Mouse (Mus musculus) T-helper 1 cell (primary cell): ENCODE measurements around the gene Fndc3a.

ENCODE experiments used
- in situ Hi-C: fragments of 300-600 bp; cut with MboI, MseI; formaldehyde crosslinking; loops from one replicate; pipeline ENCODE4 v1.15.1; 2025; ENCODE audit warnings: high pct_unique_total_duplicates

Gene Fndc3a

DNA sequence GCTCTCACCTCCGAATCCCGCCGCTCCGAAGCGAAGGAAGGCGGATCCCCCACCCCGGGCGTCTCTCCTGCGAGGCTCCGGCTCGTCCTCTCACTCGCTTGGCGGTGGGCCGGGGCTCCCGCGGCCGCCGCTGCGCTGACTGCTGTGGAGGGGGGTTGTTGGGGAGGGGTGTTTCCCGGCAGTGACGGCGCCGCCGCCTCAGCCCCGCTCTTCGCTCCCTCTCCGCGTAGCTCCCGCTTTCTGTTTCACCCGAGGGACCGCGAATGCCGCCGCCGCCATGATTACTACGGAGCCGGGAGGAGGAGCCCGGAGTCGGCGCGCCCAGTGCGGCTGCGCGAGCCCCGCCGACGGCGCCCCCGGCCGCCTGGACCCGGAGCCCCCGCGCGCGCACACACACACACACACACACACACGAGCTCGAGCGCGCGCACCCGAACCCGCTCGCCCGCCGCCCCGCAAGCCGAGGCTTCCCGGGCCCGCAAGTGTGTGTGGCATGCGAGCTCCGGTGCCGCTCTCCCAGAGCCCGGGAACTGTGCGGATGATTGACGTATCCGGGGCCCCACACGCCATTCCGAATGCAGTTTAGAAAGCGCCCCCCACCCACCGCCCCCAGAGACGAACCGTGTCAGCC, at the start of gene Fndc3a:
TSS of gene Fndc3a (minus strand) at position 294 of the 631 bp plus-strand sequence.
- in situ Hi-C loops = loop anchor here (5.0 kb wide), 1 partner anchor 102 kb away; no protein-coding TSS in a partner anchor

- in situ Hi-C loops = no loop called here
Measured at GRCm38 (mm10) chr14:72752893-72753292, 43.1 kb upstream of the Fndc3a start.

- in situ Hi-C loops = no loop called here
Measured at GRCm38 (mm10) chr14:72750426-72751182, 40.8 kb upstream of the Fndc3a start.

- in situ Hi-C loops = no loop called here
Measured at GRCm38 (mm10) chr14:72748331-72748730, 38.5 kb upstream of the Fndc3a start.

DNA sequence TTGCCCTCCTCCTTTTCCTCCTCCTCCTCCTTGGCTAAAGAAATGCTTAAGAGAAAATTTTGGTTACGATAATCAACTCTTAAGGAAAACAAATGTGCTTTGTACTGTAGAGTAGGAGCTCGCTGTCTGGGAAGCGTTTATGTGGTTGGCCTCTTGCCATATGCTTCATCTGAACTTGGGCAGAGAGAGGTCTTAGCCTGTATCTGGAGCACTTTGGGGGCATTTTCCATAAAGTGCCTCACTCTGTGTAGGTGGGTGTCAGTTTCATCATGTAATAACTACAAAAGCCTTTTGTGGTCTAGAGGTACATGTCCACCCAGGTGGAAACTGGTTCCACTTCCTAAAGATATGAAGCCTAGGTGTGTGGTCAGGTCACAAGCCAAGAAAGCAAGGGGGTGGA, 31.9 kb upstream of the Fndc3a start:
- in situ Hi-C loops = no loop called here

DNA sequence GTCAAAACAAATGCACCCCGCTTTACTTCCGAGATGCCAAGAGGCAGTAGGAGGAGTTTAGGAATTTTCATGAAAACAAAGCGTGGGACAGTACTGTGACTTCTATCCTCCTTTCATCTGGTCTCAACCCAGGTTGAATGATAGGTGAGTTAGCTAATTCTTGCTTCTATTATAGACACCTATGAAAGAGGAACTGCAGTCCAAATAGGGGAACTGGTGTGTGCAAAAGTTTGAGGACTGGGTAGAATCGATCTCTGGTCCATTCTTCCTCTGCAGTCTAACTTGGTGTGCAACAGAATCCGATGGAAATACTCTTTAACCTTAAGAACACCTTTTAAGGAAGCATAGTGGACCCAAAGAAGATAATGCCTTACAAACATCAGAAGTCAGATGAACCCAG, 30.5 kb upstream of the Fndc3a start:
- in situ Hi-C loops = no loop called here

DNA sequence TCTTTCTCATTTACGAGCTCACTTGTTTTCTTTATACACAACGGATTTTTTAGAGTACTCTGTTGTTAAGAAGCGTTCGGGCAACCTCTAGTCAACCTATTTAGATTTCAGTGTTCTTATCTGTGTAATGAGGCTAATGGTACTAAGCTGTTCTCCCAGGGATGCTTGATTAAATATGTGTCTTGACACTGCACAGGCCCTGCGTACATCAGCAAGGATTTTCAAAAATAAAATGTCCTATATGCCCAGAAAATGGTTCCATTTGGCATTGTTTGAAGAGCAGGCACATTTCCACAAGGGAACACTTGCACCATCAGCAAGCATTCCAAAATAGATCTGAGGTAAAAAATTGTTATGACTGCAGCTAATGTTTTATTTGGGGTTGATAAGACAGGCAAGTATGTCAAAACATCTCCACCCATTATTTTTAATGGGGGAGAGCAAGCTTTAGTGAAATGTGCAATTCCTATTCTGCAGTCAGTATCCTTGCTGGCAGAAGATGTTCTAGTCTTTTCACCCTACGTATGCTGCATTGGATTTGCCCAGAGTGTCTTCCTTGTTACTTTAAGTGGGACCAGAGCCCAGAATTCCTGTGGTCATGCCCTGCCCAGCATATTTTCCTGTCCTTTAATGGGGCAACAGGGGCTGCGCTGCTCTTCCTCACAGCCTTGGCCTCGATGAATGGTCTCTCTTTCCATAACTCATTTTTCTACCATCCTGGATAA, 29.8 kb upstream of the Fndc3a start:
- in situ Hi-C loops = no loop called here

DNA sequence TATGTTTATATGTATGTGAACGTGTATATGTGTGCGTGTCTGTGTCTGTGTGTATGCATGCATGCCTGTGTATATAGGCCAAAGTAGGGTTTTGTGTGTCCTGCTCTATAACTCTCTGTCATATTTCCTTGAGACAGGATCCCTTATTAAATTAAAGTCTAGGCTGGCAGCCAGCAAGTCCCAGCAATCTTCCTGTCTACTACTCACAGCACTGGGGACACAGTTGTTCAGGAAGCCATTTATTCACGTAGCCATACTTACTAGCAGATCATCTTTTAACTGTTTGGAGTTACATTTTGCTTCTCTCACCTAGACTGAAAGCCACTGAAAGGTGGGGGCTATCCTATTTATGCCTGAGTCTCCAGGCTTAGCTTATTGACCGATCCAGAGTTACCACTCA, 29.0 kb upstream of the Fndc3a start:
- in situ Hi-C loops = no loop called here

DNA sequence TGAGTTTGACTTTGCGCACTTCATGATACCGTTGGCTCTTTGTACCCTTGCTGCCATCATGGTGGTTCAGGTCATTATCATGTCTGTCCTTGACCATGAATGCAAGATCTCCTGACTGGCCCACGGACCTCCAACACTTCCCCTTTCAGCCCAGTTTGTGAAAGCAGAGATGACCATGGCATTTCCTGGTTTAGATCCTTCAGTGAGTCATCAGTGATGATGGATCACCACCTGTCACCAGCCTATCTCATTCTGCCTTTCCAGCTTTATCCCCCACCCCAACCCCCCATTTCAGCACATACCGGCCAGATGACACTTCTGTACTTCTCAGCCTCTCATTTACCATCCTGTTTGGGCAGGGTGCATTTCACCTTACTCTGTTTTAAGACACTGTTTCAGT, 28.4 kb upstream of the Fndc3a start:
- in situ Hi-C loops = no loop called here

- in situ Hi-C loops = no loop called here
Measured at GRCm38 (mm10) chr14:72725865-72726264, 16.1 kb upstream of the Fndc3a start.

- in situ Hi-C loops = no loop called here
Measured at GRCm38 (mm10) chr14:72722274-72723053, 12.7 kb upstream of the Fndc3a start.

DNA sequence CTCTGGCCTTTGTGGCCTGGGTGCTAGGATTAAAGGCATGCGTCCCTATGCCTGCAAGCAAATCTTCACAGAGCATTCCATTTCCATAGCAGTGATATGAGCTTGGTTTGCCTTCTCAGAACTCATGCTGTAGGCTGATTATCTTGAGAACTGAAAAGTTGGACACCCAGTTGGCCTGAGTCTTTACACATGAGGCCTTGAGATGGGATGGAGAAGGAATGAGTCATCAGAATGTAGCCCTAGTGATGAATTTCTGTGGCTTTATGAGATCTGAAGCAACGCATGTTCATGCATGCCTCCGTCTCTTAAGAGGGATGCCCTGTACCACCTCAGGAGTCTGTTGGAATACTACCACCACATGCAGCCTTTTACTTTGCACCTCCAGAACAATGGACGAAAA, 6.4 kb upstream of the Fndc3a start:
- in situ Hi-C loops = no loop called here

- in situ Hi-C loops = loop anchor here (5.0 kb wide), 1 partner anchor 101 kb away; no protein-coding TSS in a partner anchor
Measured at GRCm38 (mm10) chr14:72711130-72711529, 1.3 kb upstream of the Fndc3a start.

DNA sequence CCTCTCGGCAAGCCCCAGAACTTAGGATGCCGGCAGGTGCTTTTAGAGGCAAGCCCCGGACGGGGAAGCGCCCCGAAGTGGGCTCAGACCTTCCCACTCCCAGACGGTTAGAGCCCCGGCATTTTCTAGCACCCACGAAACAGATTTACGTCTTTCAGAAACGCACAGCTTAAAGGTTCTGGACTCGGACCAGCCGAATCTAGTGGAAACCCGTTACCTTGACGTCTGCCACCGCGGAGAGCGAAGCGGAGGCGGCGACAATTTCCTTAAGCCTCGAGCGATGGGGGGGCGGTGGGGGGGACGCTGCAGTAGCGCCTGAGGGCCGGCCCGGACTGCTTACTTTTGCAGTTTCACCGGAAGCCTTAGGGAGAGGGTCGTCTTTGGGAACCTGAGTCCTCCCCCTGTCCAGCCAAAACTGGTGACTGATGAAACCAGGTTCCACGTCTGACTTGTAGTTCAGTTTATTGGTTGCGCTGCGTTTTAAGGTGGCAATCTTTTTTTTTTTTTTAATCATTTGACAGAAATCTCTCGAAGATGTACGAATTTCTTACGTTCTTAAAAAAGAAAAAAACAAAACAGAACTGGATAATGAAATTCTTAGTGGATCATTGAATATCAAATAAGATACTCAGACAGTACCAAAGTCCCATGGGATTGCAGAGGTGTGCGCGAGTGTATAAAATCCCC, 681 bp upstream of the Fndc3a start:
- in situ Hi-C loops = loop anchor here (5.0 kb wide), 1 partner anchor 102 kb away; no protein-coding TSS in a partner anchor

DNA sequence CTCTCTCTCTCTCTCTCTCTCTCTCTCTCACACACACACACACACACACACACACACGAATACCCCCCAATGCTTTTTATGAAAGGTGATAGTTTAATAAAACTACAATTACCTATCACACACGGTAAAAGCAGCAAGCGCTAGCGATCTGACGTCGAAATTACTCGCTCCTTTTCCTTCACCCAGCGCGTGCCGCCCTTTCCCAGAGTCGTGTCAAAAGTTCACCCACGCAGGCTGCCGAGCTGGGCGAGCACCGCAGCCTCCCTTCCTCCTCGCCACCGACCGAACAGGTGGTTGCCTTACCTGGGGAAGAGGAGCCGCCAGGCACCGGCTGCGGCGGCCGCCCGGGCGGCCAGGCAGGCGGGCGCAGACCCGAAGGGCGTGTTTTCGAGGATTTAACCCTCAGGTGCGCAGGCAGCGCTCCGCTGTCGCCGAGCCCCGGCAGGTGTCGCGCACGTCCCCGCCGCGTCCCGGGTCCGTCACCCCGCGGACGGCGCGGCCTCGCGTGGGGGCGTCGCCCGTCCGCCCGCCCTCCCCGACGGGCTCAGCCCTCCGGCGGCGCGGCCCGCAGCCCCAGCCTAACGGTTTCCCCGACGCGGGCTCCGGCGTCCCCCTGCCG, 603 bp downstream of the Fndc3a start:
- in situ Hi-C loops = no loop called here

DNA sequence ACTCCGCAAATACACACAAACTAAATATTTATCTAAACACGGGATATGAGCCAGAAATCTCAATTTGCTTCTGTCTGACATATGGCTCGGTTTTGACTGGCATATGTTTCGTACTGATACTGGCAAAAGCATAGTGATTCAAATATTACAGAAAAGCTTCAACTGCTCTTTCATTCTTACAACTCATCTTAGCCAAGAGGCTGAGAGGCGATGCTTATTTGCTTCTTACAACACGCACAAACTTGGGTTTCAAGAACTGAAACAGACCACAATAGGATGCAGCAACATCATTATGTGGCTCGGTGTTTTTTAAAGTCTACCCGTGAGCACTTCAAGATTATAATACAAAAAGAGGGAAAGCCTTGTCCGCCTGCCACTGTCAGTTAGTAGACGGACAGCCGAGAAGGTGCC, 1.2 kb downstream of the Fndc3a start:
- in situ Hi-C loops = no loop called here

DNA sequence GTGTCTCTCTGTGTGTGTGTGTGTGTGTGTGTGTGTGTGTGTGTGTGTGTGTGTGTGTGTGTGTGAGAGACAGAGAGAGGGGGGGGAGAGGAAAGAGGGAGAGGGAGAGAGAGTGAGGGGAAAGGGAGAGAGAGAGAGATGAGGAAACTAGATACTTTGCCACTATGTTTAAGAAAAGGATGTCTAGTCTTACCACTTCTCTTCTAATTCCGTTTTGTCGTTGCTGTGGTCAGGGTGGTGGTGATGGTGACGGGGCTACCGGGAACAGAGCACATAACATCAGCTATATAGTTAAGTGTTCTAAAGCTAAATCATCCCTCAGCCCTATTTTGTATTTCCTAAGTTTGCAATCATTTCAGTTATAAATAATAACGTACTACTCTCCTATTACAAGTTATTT, 9.7 kb downstream of the Fndc3a start:
- in situ Hi-C loops = no loop called here

DNA sequence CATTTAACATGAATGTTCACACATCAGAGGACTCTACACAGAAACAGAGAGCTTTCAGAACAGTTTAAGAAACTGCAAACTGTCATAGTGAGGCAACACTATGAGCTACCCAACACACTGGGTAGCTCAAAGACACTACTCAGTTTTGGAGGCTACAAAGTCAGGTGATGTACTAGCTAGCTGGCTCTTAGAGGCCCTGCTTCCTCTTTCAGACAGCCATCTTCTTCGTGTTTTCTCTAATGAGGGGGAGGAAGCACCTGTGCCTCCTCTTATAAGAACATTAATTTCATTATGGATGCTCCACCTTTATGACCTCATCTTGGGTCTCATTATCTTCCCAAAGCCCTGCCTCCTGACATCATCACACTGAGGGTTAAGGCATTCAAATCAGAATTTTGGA, 18.4 kb downstream of the Fndc3a start:
- in situ Hi-C loops = no loop called here

GRCm38 (mm10) chr14:72689525-72689924, 20.3 kb downstream of the Fndc3a start:
- in situ Hi-C loops = no loop called here

GRCm38 (mm10) chr14:72684857-72685370, 24.9 kb downstream of the Fndc3a start:
- in situ Hi-C loops = no loop called here
